Mouse (Mus musculus) brain, embryonic 14.5 days (tissue): ENCODE measurements around the gene Dchs1.

Experiments used
- CTCF ChIP-seq: fragments of 200-500 bp; IDR thresholded peaks from 2 replicates; pipeline ENCODE4 v1.5.1; 2012; ENCODE audit warnings: inconsistent platforms, mild to moderate bottlenecking, moderate library complexity, borderline replicate concordance; ENCODE audit not compliant: insufficient read depth, insufficient read length; ENCODE audit errors: extremely low read depth
- POLR2A ChIP-seq: fragments of 200-500 bp; IDR thresholded peaks from 2 replicates; pipeline ENCODE4 v1.6.1; 2012; ENCODE audit warnings: mild to moderate bottlenecking, inconsistent platforms, borderline replicate concordance; ENCODE audit not compliant: poor library complexity, insufficient read depth, insufficient read length, severe bottlenecking; ENCODE audit errors: extremely low read depth

GRCm38 (mm10) chr7:105810280-105810876, 22.9 kb upstream of the Dchs1 start:
- TF ChIP-seq CTCF (no peak), POLR2A (no peak)
